Mouse (Mus musculus) intestine, postnatal 0 days (tissue): ENCODE measurements around the gene Slc9a3. TPM values are rescaled to one million over a fixed set of nuclear protein-coding genes. Genes with fewer than 3 reads are reported as not detected.

Experiments
- ATAC-seq: fragments of 200-750 bp; cut with Nextera tagmentation; 2 replicates; pipeline ENCODE4 v1.8.0; 2017; ENCODE audit warnings: mild to moderate bottlenecking, moderate TSS enrichment, moderate library complexity
- H3K27ac ChIP-seq: fragments of 300-500 bp; sonication (generic); 2 replicates; pipeline ENCODE4 v1.5.1; 2014; ENCODE audit warnings: mild to moderate bottlenecking, low read depth, low read length, moderate library complexity
- H3K27me3 ChIP-seq: fragments of 300-500 bp; sonication (generic); replicated peaks from 2 replicates; pipeline ENCODE4 v1.6.1; 2014; ENCODE audit warnings: low read length, mixed read lengths; ENCODE audit not compliant: control insufficient read depth, insufficient read depth
- H3K36me3 ChIP-seq: fragments of 300-500 bp; sonication (generic); 2 replicates; pipeline ENCODE4 v1.6.1; 2014; ENCODE audit warnings: mild to moderate bottlenecking, moderate library complexity; ENCODE audit not compliant: control insufficient read depth, insufficient read depth
- H3K4me1 ChIP-seq: fragments of 300-500 bp; sonication (generic); replicated peaks from 2 replicates; pipeline ENCODE4 v1.6.1; 2014; ENCODE audit warnings: antibody characterized with exemption, low read length, mixed read lengths; ENCODE audit not compliant: control insufficient read depth, insufficient read depth
- H3K4me2 ChIP-seq: fragments of 300-500 bp; sonication (generic); replicated peaks from 2 replicates; pipeline ENCODE4 v1.6.1; 2014; ENCODE audit warnings: low read depth, mild to moderate bottlenecking, moderate library complexity
- H3K4me3 ChIP-seq: fragments of 300-500 bp; sonication (generic); 2 replicates; pipeline ENCODE4 v1.5.1; 2014; ENCODE audit warnings: low read depth, low read length
- H3K9ac ChIP-seq: fragments of 300-500 bp; sonication (generic); 2 replicates; pipeline ENCODE4 v1.6.1; 2014; ENCODE audit warnings: mild to moderate bottlenecking, low read depth, low read length
- H3K9me3 ChIP-seq: fragments of 300-500 bp; sonication (generic); 2 replicates; pipeline ENCODE4 v1.6.1; 2016; ENCODE audit warnings: mixed run types; ENCODE audit not compliant: control insufficient read depth
- CTCF ChIP-seq: sonication (generic); IDR thresholded peaks from 2 replicates; pipeline ENCODE4 v1.5.1; 2016; ENCODE audit warnings: low read depth, mild to moderate bottlenecking, control low read depth, antibody characterized with exemption, moderate library complexity
- WGBS: fragments of 180-500 bp; shearing (Covaris S2); extraction: QIAGEN DNeasy Blood & Tissue Kit; methylation state at CpG from one replicate; pipeline ENCODE4 v1.1.7; 2014; 5-methylcytosine and 5-hydroxymethylcytosine counted together
- polyA plus RNA-seq: library from polyadenylated mRNA; unstranded; fragments of >200 nt; fragmentation: Nextera tagmentation; extraction: Ambion mirVana; gene quantifications from 2 replicates; pipeline ENCODE4 v1.2.1, GENCODE M21; 2015

Gene Slc9a3
- 21.9 and 25.3 TPM in 2 replicates for polyA plus RNA-seq

GRCm38 (mm10) chr13:74121141-74121602 lies at the start of gene Slc9a3:
Gene Slc9a3 (plus strand): TSS chr13:74121457.
- peak within 1 kb of the TSS; percentile 46 for H3K4me3 ChIP-seq
- TF ChIP-seq CTCF, result no peak
- ATAC-seq, result peak; percentile 74
- H3K4me1 ChIP-seq, result no peaks in the 10 kb centered on the region
- H3K27ac ChIP-seq, result peak within 1 kb of the TSS; percentile 70
- H3K36me3 ChIP-seq, result no peaks in the 10 kb centered on the region
- peaks cover 8% of the 10 kb centered on the region for H3K27me3 ChIP-seq
- under 1% methylated on average over 35 of the region's 35 CpGs for WGBS
- peak within 1 kb of the TSS; percentile 67 for H3K4me2 ChIP-seq
- H3K9me3 ChIP-seq, result no peaks in the 10 kb centered on the region
- peak within 1 kb of the TSS; percentile 35 for H3K9ac ChIP-seq

- Histone ChIP-seq H3K4me2 (no peak overlapping the region), H3K27me3 (no peaks in the 10 kb centered on the region), H3K9me3 (no peaks in the 10 kb centered on the region), H3K4me3 (no peak overlapping the region), H3K9ac (no peak overlapping the region), H3K36me3 (no peaks in the 10 kb centered on the region), H3K27ac (no peak overlapping the region), H3K4me1 (no peaks in the 10 kb centered on the region)
- no peak for TF ChIP-seq CTCF
- ATAC-seq, result peak; percentile 84
- WGBS, result 57% methylated on average over 3 of the region's 3 CpGs
These were observed 49.5 kb upstream of the Slc9a3 start for GRCm38 (mm10) chr13:74071714-74072113.

GRCm38 (mm10) chr13:74073369-74073768 lies 47.9 kb upstream of the Slc9a3 start:
- TF ChIP-seq CTCF, result no peak
- Histone ChIP-seq H3K4me2 (no peak overlapping the region), H3K27ac (no peak overlapping the region), H3K4me3 (no peak overlapping the region), H3K27me3 (no peaks in the 10 kb centered on the region), H3K9me3 (no peaks in the 10 kb centered on the region), H3K36me3 (no peaks in the 10 kb centered on the region), H3K4me1 (no peaks in the 10 kb centered on the region), H3K9ac (no peak overlapping the region)
- peak; percentile 86 for ATAC-seq
- WGBS, result 52% methylated on average over 7 of the region's 7 CpGs

- H3K9me3 ChIP-seq, result no peaks in the 10 kb centered on the region
- no peak for ATAC-seq
- no peak overlapping the region for H3K4me2 ChIP-seq
- 55% methylated on average over 3 of the region's 3 CpGs for WGBS
- H3K27me3 ChIP-seq, result no peaks in the 10 kb centered on the region
- no peak overlapping the region for H3K27ac ChIP-seq
- H3K4me3 ChIP-seq, result no peak overlapping the region
- TF ChIP-seq CTCF, result no peak
- H3K4me1 ChIP-seq, result no peaks in the 10 kb centered on the region
- H3K36me3 ChIP-seq, result no peaks in the 10 kb centered on the region
- H3K9ac ChIP-seq, result no peak overlapping the region
These were observed 31.0 kb upstream of the Slc9a3 start for GRCm38 (mm10) chr13:74090265-74090664.

GRCm38 (mm10) chr13:74095936-74096335 lies 25.3 kb upstream of the Slc9a3 start:
- Histone ChIP-seq H3K27me3 (no peaks in the 10 kb centered on the region), H3K4me3 (no peak overlapping the region), H3K4me2 (no peak overlapping the region), H3K36me3 (no peaks in the 10 kb centered on the region), H3K27ac (no peak overlapping the region), H3K9ac (no peak overlapping the region), H3K9me3 (no peaks in the 10 kb centered on the region), H3K4me1 (no peaks in the 10 kb centered on the region; the same call in 1 of the 2 replicates)
- WGBS, result 63% methylated on average over 2 of the region's 2 CpGs
- no peak for ATAC-seq
- no peak for TF ChIP-seq CTCF

GRCm38 (mm10) chr13:74096715-74097363 lies 24.4 kb upstream of the Slc9a3 start:
- ATAC-seq, result peak; percentile 56; the same call in 1 of the 2 replicates
- TF ChIP-seq CTCF, result peak; percentile 93
- Histone ChIP-seq H3K9me3 (no peaks in the 10 kb centered on the region), H3K27ac (no peak overlapping the region), H3K4me1 (no peaks in the 10 kb centered on the region; the same call in 1 of the 2 replicates), H3K36me3 (no peaks in the 10 kb centered on the region), H3K4me2 (no peak overlapping the region), H3K27me3 (no peaks in the 10 kb centered on the region), H3K9ac (no peak overlapping the region), H3K4me3 (no peak overlapping the region)
- WGBS, result 32% methylated on average over 2 of the region's 2 CpGs
